Mouse (Mus musculus) heart, adult 2 months (tissue): Measurements from ENCODE around the gene Gfi1b.
A peak's percentile ranks its signal among the peaks of the same experiment; 100 is the strongest.

Experiments used
- CTCF ChIP-seq: fragments of 200-600 bp; IDR thresholded peaks from 2 replicates; pipeline ENCODE4 v1.8.1; 2022; ENCODE audit warnings: antibody characterized with exemption, mild to moderate bottlenecking, moderate library complexity
- EP300 ChIP-seq: fragments of 200-500 bp; IDR thresholded peaks from 2 replicates; pipeline ENCODE4 v1.6.1; 2011; ENCODE audit warnings: low read depth, low read length, control low read depth; ENCODE audit not compliant: insufficient read depth
- POLR2A ChIP-seq: fragments of 200-500 bp; IDR thresholded peaks from 2 replicates; pipeline ENCODE4 v1.6.1; 2011; ENCODE audit warnings: mild to moderate bottlenecking, low read depth, low read length, control low read depth; ENCODE audit not compliant: insufficient read depth

GRCm38 (mm10) chr2:28628053-28628452, 6.3 kb upstream of the Gfi1b start:
- TF ChIP-seq CTCF = 0 out of 2 replicates have a peak, but pooled peaks have one; percentile 8
- no peak for TF ChIP-seq EP300
- no peak for TF ChIP-seq POLR2A
